Mouse (Mus musculus): Measurements from ENCODE around the gene Fam53b.

GRCm38 (mm10) chr7:132726106-132726861 is 87.4 kb downstream of the Fam53b start:
- TF ChIP-seq POLR2A (IDR thresholded peaks at IDR 0.05; ENCODE audit: insufficient read depth, low read length) (no peak), CTCF (IDR thresholded peaks at IDR 0.05; ENCODE audit: low read depth, low read length) (no peak)

All from ES-Bruce4 (cell line).